Mouse (Mus musculus) telencephalon, adult 2 months (tissue): ENCODE measurements around the gene Bcl2l12.

ENCODE experiments used
- DNase-seq: peaks from one replicate; pipeline ENCODE4 v3.0.0-alpha.2; 2011; ENCODE audit warnings: low read depth, low spot score

Bcl2l12 gene

DNA sequence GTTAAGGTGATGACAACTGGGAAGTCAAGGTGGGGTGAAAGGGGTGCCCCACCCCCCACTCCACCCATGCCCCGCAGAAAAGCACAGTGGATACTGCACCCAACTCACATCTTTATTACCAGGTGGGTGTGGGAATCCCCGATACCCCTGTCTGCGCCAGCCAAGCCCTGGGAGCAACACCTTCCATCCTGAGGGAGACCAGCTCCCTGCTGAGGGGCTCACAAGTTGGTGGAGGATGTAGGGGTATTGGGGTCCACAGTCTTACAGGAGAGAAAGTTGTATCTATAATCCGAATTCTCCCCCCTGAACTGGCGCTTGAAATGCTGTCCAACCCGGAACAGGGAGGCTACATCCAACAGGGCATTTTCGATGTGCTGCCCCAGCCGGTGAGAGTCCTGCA is 39.2 kb downstream of the Bcl2l12 start:
- no peak for DNase-seq

DNA sequence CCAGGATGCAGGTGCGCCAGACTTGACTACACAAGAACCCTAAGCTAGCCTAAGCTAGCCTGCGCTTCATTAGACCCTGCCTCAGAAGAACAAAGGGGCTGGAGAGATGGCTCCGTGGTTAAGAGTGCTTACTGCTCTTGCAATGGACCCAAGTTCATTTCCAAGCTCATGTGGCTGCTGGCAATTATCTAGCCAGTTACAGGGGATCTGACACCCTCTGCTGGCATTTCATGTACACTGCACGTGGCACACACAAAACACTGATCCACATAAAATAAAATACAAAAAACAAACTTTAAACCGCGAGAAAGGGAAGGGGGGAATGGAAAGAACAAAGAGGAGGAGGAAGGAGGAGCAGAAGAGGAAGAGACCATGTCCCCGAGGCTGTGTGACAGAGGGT is 40.3 kb downstream of the Bcl2l12 start:
- DNase-seq: no peak

DNA sequence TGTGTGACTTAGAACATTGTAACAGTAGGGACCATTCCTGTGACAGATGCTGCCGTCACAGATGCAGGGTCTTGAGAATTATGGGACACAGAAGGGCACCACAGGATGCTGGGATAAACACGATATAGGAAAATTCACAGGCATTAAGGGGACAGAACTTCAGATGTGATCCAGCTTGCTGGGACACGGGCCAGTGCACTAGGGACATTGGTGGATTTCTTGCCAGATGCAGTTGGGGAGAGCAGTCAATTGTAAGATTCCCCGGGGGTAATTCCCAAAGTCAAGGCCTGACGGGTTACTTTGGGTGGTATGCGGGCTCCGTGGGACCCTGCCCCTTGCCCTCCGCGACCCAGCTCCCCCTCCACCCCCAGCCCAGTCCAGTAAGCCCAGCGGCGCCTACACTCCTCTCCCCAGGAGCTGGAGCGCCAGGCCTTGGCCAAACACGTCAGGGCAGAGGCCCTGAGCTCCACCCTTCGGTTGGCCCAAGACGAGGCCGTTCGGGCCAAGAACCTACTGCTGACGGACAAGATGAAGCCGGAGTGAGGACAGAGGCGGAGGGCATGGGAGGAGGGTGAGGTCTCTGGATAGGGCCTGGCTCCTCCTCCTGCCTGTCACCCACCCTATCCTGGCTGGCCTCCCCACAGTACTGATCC is 41.2 kb downstream of the Bcl2l12 start:
- no peak for DNase-seq

DNA sequence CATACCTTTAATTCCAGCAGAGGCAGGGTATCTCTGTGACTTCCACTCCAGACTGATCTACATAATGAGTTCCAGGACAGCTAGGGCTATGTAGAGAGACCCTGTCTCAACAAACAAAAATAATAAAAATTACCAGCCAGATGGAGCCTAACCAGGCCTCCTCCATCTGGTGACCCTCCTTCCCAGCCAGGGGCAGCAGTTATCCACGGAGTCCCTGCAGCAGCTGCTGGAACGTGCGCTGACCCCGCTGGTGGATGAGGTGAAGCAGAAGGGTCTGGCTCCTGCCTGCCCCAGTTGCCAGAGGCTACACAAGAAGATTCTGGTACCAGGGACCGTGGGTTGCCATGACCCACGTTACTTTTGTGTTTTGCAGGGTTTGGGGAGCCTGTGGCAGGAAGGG is 42.2 kb downstream of the Bcl2l12 start:
- no peak for DNase-seq

DNA sequence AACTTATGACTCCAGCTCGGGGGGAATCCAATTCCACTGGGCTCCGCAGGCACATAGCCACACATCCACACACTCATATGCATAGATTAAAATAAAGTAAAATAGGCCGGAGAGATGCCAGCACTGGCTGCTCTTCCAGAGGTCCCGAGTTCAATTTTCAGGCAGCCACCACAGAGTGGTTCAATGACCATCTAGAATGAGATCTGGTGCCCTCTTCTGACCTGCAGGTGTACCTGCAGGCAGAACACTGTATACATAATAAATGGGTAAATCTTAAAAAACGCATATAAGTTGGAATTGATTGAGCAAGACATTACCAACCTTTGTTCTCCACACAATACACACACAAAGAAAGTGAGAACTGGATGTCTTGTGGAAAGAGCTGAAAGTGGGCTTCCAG is 42.9 kb downstream of the Bcl2l12 start:
- no peak for DNase-seq

DNA sequence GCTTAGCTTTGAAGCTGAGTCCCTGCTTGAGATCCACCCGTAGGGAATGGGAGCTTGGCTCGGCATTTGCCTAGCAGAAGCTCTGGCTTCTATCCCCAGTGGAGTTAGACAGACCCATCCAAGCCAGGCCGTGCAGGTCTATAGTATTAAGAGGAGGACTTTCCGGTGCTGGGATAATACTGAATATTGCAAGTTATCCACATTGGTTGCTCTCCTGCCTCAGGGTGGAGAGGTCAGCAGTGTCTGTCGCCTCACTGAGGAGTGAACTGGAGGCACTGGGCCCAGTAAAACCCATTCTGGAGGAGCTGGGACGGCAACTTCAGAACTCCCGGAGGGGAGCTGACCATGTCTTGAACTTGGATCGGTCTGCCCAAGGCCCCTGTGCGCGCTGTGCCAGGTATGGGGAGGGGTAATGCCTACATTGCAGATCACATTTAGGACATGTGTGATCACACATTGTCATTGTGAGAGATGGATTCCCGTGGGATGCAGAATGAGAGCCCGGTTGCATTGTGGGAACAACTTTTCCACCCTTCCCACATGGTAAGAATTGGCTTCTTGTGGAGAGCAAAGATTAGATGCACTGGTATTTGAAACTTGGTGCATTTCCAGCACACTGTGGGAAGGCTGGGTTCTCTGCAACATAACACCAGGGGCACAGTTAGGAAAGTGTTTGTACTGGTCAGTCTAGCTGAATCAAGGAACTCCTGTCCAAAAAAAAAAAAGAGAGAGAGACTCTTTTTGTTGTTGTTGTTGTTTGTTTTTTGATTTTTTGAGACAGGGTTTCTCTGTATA is 44.2 kb downstream of the Bcl2l12 start:
- DNase-seq: no peak

DNA sequence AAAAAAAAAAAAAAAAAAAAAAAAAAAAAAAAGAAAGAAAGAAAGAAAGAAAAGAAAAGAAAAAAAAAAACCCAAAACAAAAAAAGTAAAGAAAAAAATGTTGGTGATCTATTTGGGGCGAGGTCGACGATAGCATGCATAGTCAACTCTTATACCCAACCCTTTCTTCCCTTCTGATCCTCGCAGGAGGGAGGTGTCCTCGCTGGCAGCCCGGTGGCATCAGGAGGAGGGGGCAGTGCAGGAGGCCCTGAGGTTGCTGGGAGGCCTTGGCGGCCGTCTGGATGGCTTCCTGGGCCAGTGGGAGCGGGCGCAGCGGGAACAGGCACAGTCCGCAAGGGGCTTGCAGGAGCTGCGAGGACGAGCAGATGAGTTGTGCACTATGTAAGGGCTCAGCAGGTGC is 45.0 kb downstream of the Bcl2l12 start:
- no peak for DNase-seq

DNA sequence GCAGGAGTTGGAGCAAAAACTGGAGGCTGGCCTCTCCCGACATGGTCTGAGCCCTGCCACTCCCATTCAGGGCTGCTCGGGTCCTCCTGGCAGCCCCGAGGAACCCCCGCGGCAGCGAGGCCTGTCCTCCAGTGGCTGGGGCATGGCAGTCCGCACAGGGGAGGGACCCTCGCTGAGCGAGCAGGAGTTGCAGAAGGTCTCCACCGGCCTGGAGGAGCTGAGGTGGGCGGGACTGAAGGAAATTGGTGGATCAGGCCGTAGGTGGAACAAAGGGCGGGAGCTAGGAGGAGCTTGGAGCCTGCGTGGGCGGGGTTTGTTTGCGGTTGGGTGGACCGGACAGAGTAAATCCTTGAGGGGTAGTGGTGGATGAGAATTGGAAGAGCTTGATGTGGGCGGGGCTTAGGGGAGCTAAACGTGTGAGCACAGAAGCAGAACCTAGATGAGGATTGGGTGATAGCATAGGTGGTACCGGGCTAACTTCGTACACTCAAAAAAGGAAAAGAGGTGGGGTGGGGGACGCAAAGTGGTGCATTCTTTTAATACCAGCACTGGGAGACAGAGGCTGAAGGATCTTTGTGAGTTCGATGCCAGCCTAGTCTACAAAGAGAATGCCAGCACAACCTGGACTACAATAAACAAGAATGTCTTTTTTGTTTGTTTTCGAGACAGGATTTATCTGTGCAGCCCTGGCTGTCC is 45.8 kb downstream of the Bcl2l12 start:
- peak; percentile 87 for DNase-seq

DNA sequence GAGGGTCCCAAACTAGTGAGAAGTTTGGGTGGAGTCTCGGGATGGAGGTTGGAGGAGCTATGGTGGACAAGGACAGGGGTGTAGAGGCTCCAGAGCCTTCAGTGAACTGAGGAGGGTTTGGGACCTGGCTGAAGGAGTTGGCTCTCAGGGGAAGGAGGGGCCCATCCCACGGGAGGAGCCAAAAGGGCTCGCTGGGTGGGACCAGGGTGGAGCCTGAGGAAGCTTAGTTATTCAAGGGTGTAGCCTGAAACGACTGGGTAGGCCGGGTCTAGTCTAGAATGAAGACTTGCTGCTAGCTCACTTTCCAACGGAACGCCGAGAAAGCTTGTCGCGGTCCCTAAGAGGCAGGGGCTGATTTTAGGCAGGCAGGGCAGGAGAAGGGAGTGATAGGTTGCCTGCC is 46.6 kb downstream of the Bcl2l12 start:
- DNase-seq: no peak

DNA sequence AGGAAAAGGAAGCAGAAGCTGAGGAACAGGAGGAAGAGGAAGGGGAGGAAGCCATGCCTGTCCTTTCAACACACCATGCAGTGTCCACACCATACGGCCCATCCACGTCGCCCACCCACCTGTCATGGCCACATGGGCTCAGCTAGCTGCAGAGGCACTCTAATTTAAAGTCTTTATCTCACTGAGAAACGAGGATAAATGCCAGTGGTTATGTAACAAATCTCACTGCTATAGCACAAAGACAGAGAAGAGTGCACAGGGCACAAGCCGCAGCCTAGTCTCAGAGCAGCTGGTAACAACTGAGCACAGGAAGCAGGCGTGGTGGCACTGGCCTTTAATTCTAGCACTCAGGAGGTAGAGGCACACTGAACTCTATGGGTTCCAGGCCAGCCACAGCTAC is 48.6 kb downstream of the Bcl2l12 start:
- DNase-seq: no peak

DNA sequence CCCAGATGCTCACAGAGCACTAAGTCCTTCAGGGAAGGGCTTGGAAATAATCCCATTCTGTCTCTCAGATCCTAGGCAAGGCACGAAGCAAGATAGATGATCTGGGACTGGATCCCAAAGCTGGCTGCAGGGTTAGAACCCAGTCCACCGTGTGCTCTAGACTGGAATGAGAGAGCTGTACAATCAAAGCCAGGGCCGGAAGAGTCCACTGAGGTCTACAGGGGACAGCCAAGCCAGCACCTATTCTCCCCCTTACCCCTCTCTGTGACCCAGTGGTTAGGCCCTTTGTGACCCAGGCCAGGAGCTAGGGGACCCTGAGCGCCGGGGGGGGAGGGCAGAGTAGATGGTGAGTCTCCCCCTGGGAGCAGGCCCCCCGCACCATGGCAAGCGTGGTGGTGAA is 55.6 kb downstream of the Bcl2l12 start, which contains the start of gene Tsks:
TSS of gene Tsks (plus strand) at position 301 of the 400 bp plus-strand sequence.
- no peak for DNase-seq
